Comparison of ENCODE assay signal across 23 mouse cellular contexts in genomic region chr4:94543041-94543440, GRCm38 (mm10). TPM values are rescaled to one million over a fixed set of nuclear protein-coding genes. Genes with fewer than 3 reads are reported as not detected.
DNase-seq lines count a peak whose midpoint lies in the region; TF ChIP-seq lines count a peak whose summit lies in the region.
"Had no signal": no experiment of that assay in that cellular context is flagged by ENCODE, and none has a peak within 500 bp of the region (broad histone marks: within the 10 kb centered on the region; RNA-seq: fewer than 3 reads in every experiment).

No protein-coding gene starts in this region.

- in situ Hi-C loops in CH12.LX (cut with MboI; ENCODE audit: low pct_ligation_motif_present, low pct_unique_long_range_greater_than_20kb, low sequenced_read_pairs) = no loop called here

- TF ChIP-seq CTCF in left cerebral cortex, adult 2 months (IDR thresholded peaks at IDR 0.05) = peak; percentile 2; the same call in 1 of the 2 replicates
- peak in 1 of 2 experiments; percentile 37; a peak in 2 of 4 replicates for TF ChIP-seq CTCF in CH12.LX (conservative IDR thresholded peaks at IDR 0.05 in 1 of 2, IDR thresholded peaks at IDR 0.05 in 1 of 2; ENCODE audit: low read depth in 2 of 2, low read length in 2 of 2)

- H3K27ac ChIP-seq in left cerebral cortex, adult 2 months = no peak overlapping the region
- no peak overlapping the region for H3K27ac ChIP-seq in CH12.LX (ENCODE audit: insufficient read depth, low read depth)
- H3K27ac ChIP-seq: embryonic facial prominence, embryonic 10.5 days; forebrain, embryonic 13.5 days; gastrocnemius, adult 2 months; hindbrain, embryonic 13.5 days; hindbrain, postnatal 0 days had no signal

- H3K27me3 ChIP-seq in CH12.LX (replicated peaks) = no peaks in the 10 kb centered on the region
- H3K27me3 ChIP-seq: forebrain, embryonic 13.5 days; hindbrain, embryonic 13.5 days had no signal

- H3K9me3 ChIP-seq in CH12.LX (replicated peaks; ENCODE audit: low read length) = no peaks in the 10 kb centered on the region
- H3K9me3 ChIP-seq: embryonic facial prominence, embryonic 10.5 days; forebrain, embryonic 13.5 days; hindbrain, embryonic 13.5 days had no signal

- peaks cover 4 to 49% of the 10 kb centered on the region in 2 experiments for H3K36me3 ChIP-seq in CH12.LX (replicated peaks in 1 of 2; ENCODE audit: control insufficient read depth in 1 of 2, insufficient read depth in 1 of 2, low read length in 1 of 2)

- TF ChIP-seq EP300 in CH12.LX (IDR thresholded peaks at IDR 0.05; ENCODE audit: low read length) = no peak

- no peak for DNase-seq in left cerebral cortex, adult 2 months (ENCODE audit: extremely low spot score in 1 of 2, low spot score in 2 of 2)
- no peak for DNase-seq in left cerebral cortex, postnatal 25 days (ENCODE audit: low spot score in 2 of 2)
- DNase-seq in 3T3-L1 (ENCODE audit: low read depth, low spot score) = peak; percentile 15
- DNase-seq in CH12.LX (ENCODE audit: extremely low read depth) = peak; percentile 24
- DNase-seq in ZHBTc4 (ENCODE audit: low read depth, low spot score) = peak; percentile 64
- DNase-seq in adrenal gland, postnatal 14 days = no peak
- no peak for DNase-seq in lung, postnatal 14 days
- DNase-seq: adrenal gland, postnatal 25 days; cerebellum, adult 2 months; cerebellum, postnatal 10 days; gastrocnemius, adult 2 months; gastrocnemius, postnatal 25 days; heart, postnatal 10 days; heart, postnatal 4 days had no signal

- no peaks in the 10 kb centered on the region for H3K79me2 ChIP-seq in CH12.LX (replicated peaks; ENCODE audit: control insufficient read depth, extremely low read depth, insufficient read depth, poor library complexity, severe bottlenecking)

- H3K4me3 ChIP-seq in left cerebral cortex, adult 2 months = no peak overlapping the region
- no peak overlapping the region for H3K4me3 ChIP-seq in CH12.LX (replicated peaks in 1 of 3; ENCODE audit: low read depth in 2 of 3, low read length in 2 of 3, poor library complexity in 1 of 3)
- H3K4me3 ChIP-seq: embryonic facial prominence, embryonic 10.5 days; forebrain, embryonic 13.5 days; gastrocnemius, adult 2 months; hindbrain, embryonic 13.5 days had no signal

- no peak for TF ChIP-seq POLR2A in CH12.LX (IDR thresholded peaks at IDR 0.05; ENCODE audit: low read depth, low read length)

- dilution Hi-C loops in CH12.LX (cut with MboI; ENCODE audit: extremely low pct_ligation_motif_present, extremely low pct_unique_long_range_greater_than_20kb, low sequenced_read_pairs) = no loop called here

- intact Hi-C loops in left cerebral cortex, adult 2 months (cut with DNase I) = no loop called here
- intact Hi-C loops in left cerebral cortex, postnatal 25 days (cut with DNase I) = no loop called here

- no peak overlapping the region for H3K9ac ChIP-seq in CH12.LX (ENCODE audit: insufficient read depth, low read depth)
- H3K9ac ChIP-seq: forebrain, embryonic 13.5 days; hindbrain, embryonic 13.5 days had no signal

- H3K4me2 ChIP-seq in CH12.LX (ENCODE audit: insufficient read depth, low read depth, poor library complexity, severe bottlenecking) = no peak overlapping the region
- H3K4me2 ChIP-seq: forebrain, embryonic 13.5 days; hindbrain, embryonic 13.5 days had no signal

- H3K4me1 ChIP-seq in CH12.LX (ENCODE audit: control insufficient read depth in 1 of 2, insufficient read depth in 2 of 2) = no peaks in the 10 kb centered on the region
- H3K4me1 ChIP-seq: embryonic facial prominence, embryonic 10.5 days; forebrain, embryonic 13.5 days; hindbrain, embryonic 13.5 days had no signal

- TF ChIP-seq RAD21 in CH12.LX (IDR thresholded peaks at IDR 0.05; ENCODE audit: low read depth, low read length) = no peak

TF ChIP-seq in CH12.LX, 34 proteins besides CTCF, POLR2A, EP300 and RAD21:
- TF ChIP-seq POLR2AphosphoS2 (IDR thresholded peaks at IDR 0.05; ENCODE audit: low read depth, low read length) (no peak), ZKSCAN1 (IDR thresholded peaks at IDR 0.05; ENCODE audit: borderline replicate concordance, low read depth, low read length) (no peak), UBTF (IDR thresholded peaks at IDR 0.05; ENCODE audit: low read depth, low read length) (no peak), BHLHE40 (IDR thresholded peaks at IDR 0.05; ENCODE audit: low read depth, low read length) (no peak), NELFE (IDR thresholded peaks at IDR 0.05; ENCODE audit: low read depth, low read length) (no peak), E2F4 (IDR thresholded peaks at IDR 0.05; ENCODE audit: insufficient replicate concordance, low read depth, low read length) (no peak), ELF1 (IDR thresholded peaks at IDR 0.05; ENCODE audit: low read depth, low read length) (no peak), KAT2A (IDR thresholded peaks at IDR 0.05; ENCODE audit: insufficient replicate concordance, low read length) (no peak), JUN (IDR thresholded peaks at IDR 0.05; ENCODE audit: insufficient read depth, low read depth, low read length) (no peak), CHD1 (IDR thresholded peaks at IDR 0.05; ENCODE audit: low read depth, low read length) (no peak), USF2 (conservative IDR thresholded peaks at IDR 0.05; ENCODE audit: low read depth, low read length) (no peak), TBP (conservative IDR thresholded peaks at IDR 0.05; ENCODE audit: low read depth, low read length) (no peak), MYC (IDR thresholded peaks at IDR 0.05; ENCODE audit: low read depth, low read length) (no peak), ZC3H11A (IDR thresholded peaks at IDR 0.05; ENCODE audit: low read depth, low read length) (no peak), MAX (IDR thresholded peaks at IDR 0.05; ENCODE audit: low read length) (no peak), GABPA (IDR thresholded peaks at IDR 0.05; ENCODE audit: insufficient replicate concordance, low read depth, low read length) (no peak)

RNA-seq across cellular contexts. Expression of gene Gm10306, which starts 13.3 kb away (rescaled TPM):
- not detected for total RNA-seq in left cerebral cortex, adult 2 months (2021)
- total RNA-seq in left cerebral cortex, postnatal 25 days (2021) = not detected
- total RNA-seq in CH12.LX (2012; rRNA removed) (0.68 and 2.3 TPM in 2 replicates), CH12.LX (2014; rRNA removed) (not detected in 2 replicates)
- not detected in 2 replicates for polyA plus RNA-seq in CH12.LX (2012; ENCODE audit: insufficient read length, low read depth)
- not detected in 2 replicates for total RNA-seq in adrenal gland, postnatal 14 days (2021)
- total RNA-seq: adrenal gland, postnatal 25 days; ES-E14; gastrocnemius, adult 2 months; gastrocnemius, postnatal 25 days; heart, postnatal 10 days; heart, postnatal 4 days; hindbrain, postnatal 0 days had no signal
- polyA plus RNA-seq: CD4-positive, CD25-positive, alpha-beta regulatory T cell, adult 4 months; cerebellum, adult 2 months; embryonic facial prominence, embryonic 10.5 days; embryonic facial prominence, embryonic 14.5 days; heart, embryonic 14.5 days; hindbrain, postnatal 0 days; intestine, embryonic 14.5 days had no signal

RNA-seq across cellular contexts. Expression of gene Caap1, which starts 13.6 kb away (rescaled TPM):
- total RNA-seq in left cerebral cortex, adult 2 months (2021) = 10 to 100 TPM in 1 of 2 experiments, 1 to 10 TPM in 1; 9.8 to 11.5 TPM
- total RNA-seq in left cerebral cortex, postnatal 25 days (2021) = 10 to 100 TPM; 11.3 to 12.1 TPM
- total RNA-seq in CH12.LX (2012; rRNA removed) (10.2 and 12.2 TPM in 2 replicates), CH12.LX (2014; rRNA removed) (34.1 and 40.3 TPM in 2 replicates)
- 18.7 and 19.2 TPM in 2 replicates for polyA plus RNA-seq in CH12.LX (2012; ENCODE audit: insufficient read length, low read depth)
- total RNA-seq in adrenal gland, postnatal 14 days (2021) = 10.0 TPM in 2 replicates

Comparison
In these comparisons a context has a peak if more than half of its experiments do, and no peak if none do; other contexts are left out.
1. DNase-seq: peak in 3T3-L1 (single experiment), CH12.LX (single experiment) and ZHBTc4 (single experiment); none in left cerebral cortex, adult 2 months (0 of 2), left cerebral cortex, postnatal 25 days (0 of 2), adrenal gland, postnatal 14 days (single experiment) and lung, postnatal 14 days (single experiment).